Mouse (Mus musculus) urinary bladder, postnatal 36 days (tissue): ENCODE results near the gene Gbe1.

Experiments
- DNase-seq, 2 experiments: peaks; one replicate each; pipeline ENCODE4 v3.0.0; 2022; ENCODE audit warnings: low spot score in 2 of 2, mixed read lengths in 1 of 2

Gbe1 gene

DNA sequence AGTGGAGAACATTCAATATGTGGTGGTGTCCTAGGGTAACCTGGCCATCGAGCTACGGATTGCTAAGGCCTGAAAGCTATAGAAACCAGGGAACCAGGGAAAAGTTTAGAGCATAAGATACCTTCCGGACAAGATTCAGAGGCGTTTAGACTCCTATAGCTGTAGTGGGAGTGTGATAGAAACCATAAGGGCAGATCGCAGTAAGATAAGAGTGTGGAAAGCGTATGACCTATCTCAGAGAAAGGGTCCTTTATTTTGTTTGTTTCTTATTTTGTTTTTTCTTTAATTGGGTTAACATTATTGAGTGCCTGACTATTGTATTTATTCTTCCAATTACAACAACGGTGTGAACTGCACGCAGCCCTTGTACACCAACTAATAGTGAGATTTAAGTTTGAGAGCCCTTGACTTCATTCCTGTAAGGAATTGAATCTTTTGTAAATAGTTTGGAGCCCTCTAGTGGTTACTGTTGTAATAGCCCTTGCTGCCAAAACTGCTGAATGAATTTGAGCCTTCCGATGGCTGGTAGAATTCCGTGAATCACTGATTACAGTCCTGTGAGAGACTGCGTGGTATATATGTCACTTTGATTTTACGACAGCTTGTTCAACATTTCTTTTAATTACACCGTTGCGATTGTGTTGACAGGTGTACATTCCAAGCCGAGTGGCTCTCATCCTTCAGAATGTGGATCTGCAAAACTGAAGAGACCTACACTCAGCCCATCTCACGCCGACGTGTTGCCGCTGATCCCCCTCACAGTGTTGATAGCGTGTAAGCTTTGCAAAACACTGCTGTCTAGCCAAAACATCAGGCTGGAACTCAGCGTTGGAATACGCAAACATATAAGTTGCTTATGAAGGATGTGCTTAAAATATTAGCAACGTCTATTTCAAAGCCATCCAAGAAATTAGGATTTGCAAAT lies 254.9 kb downstream of the Gbe1 start:
- DNase-seq: no peak

DNA sequence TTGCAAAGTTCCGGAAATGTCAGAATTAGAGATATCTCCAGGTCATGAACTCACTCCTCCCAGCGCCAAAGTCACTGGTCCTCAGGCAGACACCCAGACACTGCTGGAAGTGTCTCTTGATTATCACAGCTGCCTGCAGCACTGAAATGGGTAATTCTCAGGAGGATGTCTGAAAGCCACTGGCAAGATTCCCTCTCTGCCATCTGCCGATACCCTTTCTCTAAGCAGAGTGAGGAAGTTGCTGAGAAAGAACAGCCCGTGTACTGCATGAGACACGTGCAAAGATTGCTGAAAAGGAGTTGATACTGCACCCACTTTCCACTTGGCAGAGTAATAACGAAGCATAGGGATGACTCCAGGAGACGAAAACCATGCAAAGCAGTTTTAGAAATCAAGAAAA lies 272.2 kb downstream of the Gbe1 start:
- no peak for DNase-seq

DNA sequence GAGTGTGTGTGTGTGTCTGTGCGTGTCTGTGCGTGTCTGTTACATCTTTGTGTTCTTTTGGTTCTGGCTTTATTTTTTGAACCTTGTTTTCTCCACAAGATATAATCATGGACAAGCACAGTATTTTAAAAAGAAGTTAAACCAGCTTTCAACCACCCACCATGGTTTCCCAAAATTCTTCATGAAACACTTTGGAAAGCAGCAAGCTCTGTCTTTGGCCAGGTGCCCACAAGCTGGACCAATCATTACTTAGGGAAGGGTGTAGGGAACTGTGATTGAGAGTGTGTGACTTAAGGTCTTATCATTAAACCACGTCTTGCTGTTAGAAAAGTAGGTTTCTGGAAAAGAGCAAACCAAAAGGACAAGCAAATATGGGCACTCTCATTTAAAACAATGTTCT lies 288.6 kb downstream of the Gbe1 start:
- DNase-seq: no peak

DNA sequence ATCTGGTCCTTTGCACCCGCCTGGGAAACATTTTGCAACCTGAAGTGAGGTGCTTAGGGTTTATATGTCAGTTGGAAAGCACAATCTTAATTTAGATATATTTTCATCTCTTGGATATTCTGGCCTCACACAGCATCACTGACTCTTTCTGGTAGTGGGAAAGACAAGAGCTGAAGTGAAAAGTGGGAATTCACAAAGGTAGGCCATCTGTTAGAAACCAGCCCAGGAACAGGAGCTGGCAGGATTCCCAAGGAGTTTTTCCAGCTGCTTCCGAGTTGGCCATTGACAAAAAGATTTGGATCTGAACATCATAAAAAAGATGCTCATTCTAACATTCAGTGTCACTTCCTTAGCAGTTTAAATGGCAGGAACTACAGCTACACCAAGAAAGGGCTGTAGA lies 294.6 kb downstream of the Gbe1 start:
- DNase-seq: no peak

DNA sequence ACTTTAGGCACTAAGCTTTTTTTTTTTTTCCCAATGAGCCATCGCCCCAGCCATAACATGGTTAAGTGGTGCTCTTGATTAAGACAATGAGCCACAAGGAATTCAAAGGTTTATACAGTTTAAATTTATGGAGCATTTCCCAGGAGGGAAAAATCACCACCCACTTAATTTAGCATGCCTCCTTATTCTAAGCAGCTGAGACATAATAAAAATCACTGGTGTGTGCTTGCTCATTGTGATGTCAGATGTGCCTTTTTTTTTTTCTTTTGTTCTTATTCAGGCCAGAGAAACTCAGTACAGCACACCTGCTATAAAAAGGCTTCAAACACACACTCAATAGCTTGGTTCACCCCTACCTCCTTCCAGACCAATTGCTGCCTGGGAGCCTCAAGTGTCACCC lies 303.9 kb downstream of the Gbe1 start:
- DNase-seq: no peak

DNA sequence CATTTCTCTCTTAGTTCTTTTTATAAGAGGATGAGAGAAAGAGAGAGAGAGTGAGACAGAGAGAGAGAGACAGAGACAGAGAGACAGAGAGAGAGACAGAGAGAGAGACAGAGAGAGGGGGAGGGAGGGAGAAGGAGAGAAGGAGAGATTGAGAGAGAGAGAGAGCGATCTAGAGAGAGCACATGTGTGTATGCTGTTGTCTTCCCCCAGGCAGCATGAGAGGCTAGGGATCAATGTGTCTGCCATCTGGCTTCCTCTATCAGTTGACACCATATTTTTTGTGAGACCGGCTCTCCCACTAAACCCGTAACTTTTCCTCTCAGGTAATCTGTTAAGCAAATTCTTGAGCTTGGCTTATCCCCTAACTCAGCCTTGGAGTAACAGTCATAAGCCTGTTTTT lies 304.4 kb downstream of the Gbe1 start:
- DNase-seq: no peak
